Mouse (Mus musculus) Patski (cell line): ENCODE data around the gene Nudt5. TPM values are rescaled to one million over a fixed set of nuclear protein-coding genes. Genes with fewer than 3 reads are reported as not detected.

ENCODE experiments used
- ATAC-seq: fragments of 100-300 bp; one replicate; pipeline ENCODE4 v1.8.0; 2021
- CTCF ChIA-PET: fragments of 350-600 bp; sonication (Branson Sonifier 250); formaldehyde crosslinking; loops from one replicate; lab custom pipeline; 2022; ENCODE audit warnings: inconsistent platforms; lab: Charles Lee
- POLR2A ChIA-PET: fragments of 350-600 bp; sonication (Branson Sonifier 250); formaldehyde crosslinking; loops from one replicate; lab custom pipeline; 2022; ENCODE audit warnings: antibody characterized with exemption, inconsistent platforms; lab: Charles Lee
- DNase-seq: peaks from one replicate; pipeline ENCODE4 v3.0.0-alpha.2; 2011; ENCODE audit warnings: low read depth, low spot score
- H3K27me3 ChIP-seq: fragments of 371-371 bp; one replicate; pipeline ENCODE4 v1.5.1; 2021
- CTCF ChIP-seq: fragments of 100-300 bp; IDR thresholded peaks from one replicate; pipeline ENCODE4 v1.5.1; 2021
- in situ Hi-C: fragments of 300-500 bp; cut with MboI; formaldehyde crosslinking; loops from 3 replicates; pipeline ENCODE4 v1.11.1; 2018; ENCODE audit warnings: low pct_unique_long_range_greater_than_20kb, mixed read lengths
- polyA plus RNA-seq: library from polyadenylated mRNA; unstranded; gene quantifications from one replicate; pipeline ENCODE4 v1.2.3, GENCODE M21; 2021

The Nudt5 gene
- polyA plus RNA-seq, 1 experiment from 2014 or later = 67.3 TPM

- CTCF ChIA-PET = interaction anchor here (0.9 to 1.8 kb wide), 4 partner anchors 10 to 95 kb away, joined by 3 to 6 read pairs (median 4); no protein-coding TSS in a partner anchor
- POLR2A ChIA-PET = interaction anchor here (0.5 kb wide), 1 partner anchor 15 kb away, joined by 3 read pairs; no protein-coding TSS in a partner anchor
- TF ChIP-seq CTCF = no peak
- DNase-seq (no peak), ATAC-seq (no peak)
- in situ Hi-C loops = loop anchor here (25.0 kb wide), 1 partner anchor 899 kb away; the partner anchor contains the start of gene Phyh
- H3K27me3 ChIP-seq = no peaks in the 10 kb centered on the region
These were observed 33.5 kb upstream of the Nudt5 start for GRCm38 (mm10) chr2:5811235-5811782.

GRCm38 (mm10) chr2:5821264-5821663 is 23.6 kb upstream of the Nudt5 start:
- no peak for TF ChIP-seq CTCF
- CTCF ChIA-PET = interaction anchor here (1.2 to 2.2 kb wide), 3 partner anchors 9 to 12 kb away, joined by 3 to 5 read pairs (median 3); no protein-coding TSS in a partner anchor
- H3K27me3 ChIP-seq = no peaks in the 10 kb centered on the region
- ATAC-seq (no peak), DNase-seq (no peak)
- POLR2A ChIA-PET = no interaction called here
- in situ Hi-C loops = loop anchor here (25.0 kb wide), 1 partner anchor 909 kb away; the partner anchor contains the start of gene Phyh

GRCm38 (mm10) chr2:5822449-5822848 is 22.4 kb upstream of the Nudt5 start:
- TF ChIP-seq CTCF = no peak
- in situ Hi-C loops = loop anchor here (25.0 kb wide), 1 partner anchor 910 kb away; the partner anchor contains the start of gene Phyh
- CTCF ChIA-PET = no interaction called here
- POLR2A ChIA-PET = no interaction called here
- no peak for ATAC-seq
- H3K27me3 ChIP-seq = no peaks in the 10 kb centered on the region
- DNase-seq = no peak

GRCm38 (mm10) chr2:5824213-5824612 is 20.6 kb upstream of the Nudt5 start:
- ChIA-PET CTCF (interaction anchor here (1.1 to 1.5 kb wide), 3 partner anchors 12 to 28 kb away, joined by 4 to 6 read pairs (median 4); no protein-coding TSS in a partner anchor), POLR2A (no interaction called here)
- no peak for ATAC-seq
- in situ Hi-C loops = loop anchor here (25.0 kb wide), 1 partner anchor 912 kb away; the partner anchor contains the start of gene Phyh
- DNase-seq = no peak
- TF ChIP-seq CTCF = peak; percentile 62
- H3K27me3 ChIP-seq = no peaks in the 10 kb centered on the region

GRCm38 (mm10) chr2:5824685-5825084 is 20.1 kb upstream of the Nudt5 start:
- ChIA-PET CTCF (interaction anchor here (1.1 to 1.5 kb wide), 3 partner anchors 13 to 28 kb away, joined by 4 to 6 read pairs (median 4); no protein-coding TSS in a partner anchor), POLR2A (no interaction called here)
- TF ChIP-seq CTCF = no peak
- in situ Hi-C loops = loop anchor here (25.0 kb wide), 1 partner anchor 912 kb away; the partner anchor contains the start of gene Phyh
- DNase-seq (no peak), ATAC-seq (no peak)
- H3K27me3 ChIP-seq = no peaks in the 10 kb centered on the region

- TF ChIP-seq CTCF = no peak
- H3K27me3 ChIP-seq = no peaks in the 10 kb centered on the region
- POLR2A ChIA-PET = no interaction called here
- no peak for ATAC-seq
- DNase-seq = no peak
- in situ Hi-C loops = no loop called here
- CTCF ChIA-PET = interaction anchor here (0.9 to 1.5 kb wide), 4 partner anchors 11 to 29 kb away, joined by 3 to 6 read pairs (median 4); no protein-coding TSS in a partner anchor
These were observed 19.4 kb upstream of the Nudt5 start for GRCm38 (mm10) chr2:5825265-5825913.

GRCm38 (mm10) chr2:5840815-5841214 is 4.0 kb upstream of the Nudt5 start:
- no peaks in the 10 kb centered on the region for H3K27me3 ChIP-seq
- POLR2A ChIA-PET = no interaction called here
- in situ Hi-C loops = no loop called here
- no peak for ATAC-seq
- TF ChIP-seq CTCF = no peak
- DNase-seq = no peak
- CTCF ChIA-PET = no interaction called here

- ChIA-PET POLR2A (no interaction called here), CTCF (interaction anchor here (0.8 kb wide), 1 partner anchor 11 kb away, joined by 3 read pairs; no protein-coding TSS in a partner anchor)
- in situ Hi-C loops = no loop called here
- H3K27me3 ChIP-seq = no peaks in the 10 kb centered on the region
- TF ChIP-seq CTCF = no peak
- ATAC-seq = peak; percentile 26
- DNase-seq = no peak
These were observed 492 bp upstream of the Nudt5 start for GRCm38 (mm10) chr2:5844181-5844872.

GRCm38 (mm10) chr2:5845826-5846225 is 1.0 kb downstream of the Nudt5 start:
- ChIA-PET POLR2A (interaction anchor here (0.7 kb wide), 2 partner anchors 13 to 619 kb away, joined by 3 to 4 read pairs; no protein-coding TSS in a partner anchor), CTCF (no interaction called here)
- ATAC-seq = no peak
- no peaks in the 10 kb centered on the region for H3K27me3 ChIP-seq
- TF ChIP-seq CTCF = no peak
- in situ Hi-C loops = no loop called here
- no peak for DNase-seq

- no peak for DNase-seq
- POLR2A ChIA-PET = no interaction called here
These were observed 6.3 kb downstream of the Nudt5 start for GRCm38 (mm10) chr2:5851116-5851515.

More at GRCm38 (mm10) chr2:5851116-5851515, 6.3 kb downstream of the Nudt5 start:
- TF ChIP-seq CTCF = no peak
- no peak for ATAC-seq
- CTCF ChIA-PET = no interaction called here
- in situ Hi-C loops = no loop called here
- H3K27me3 ChIP-seq = no peaks in the 10 kb centered on the region
